Mouse (Mus musculus) testis, postnatal 14 days (tissue): ENCODE results near the gene Klrb1c.
"Not testable (repeated sequence)": the region's sequence is repeated elsewhere in the genome, so short reads cannot be mapped to it uniquely, and the experiment has no call there.

Source experiments
- DNase-seq: peaks from one replicate; pipeline ENCODE4 v3.0.0; 2021; ENCODE audit warnings: low spot score

Klrb1c gene

GRCm38 (mm10) chr6:128797936-128798771 is 9.1 kb upstream of the Klrb1c start:
- no peak for DNase-seq

DNA sequence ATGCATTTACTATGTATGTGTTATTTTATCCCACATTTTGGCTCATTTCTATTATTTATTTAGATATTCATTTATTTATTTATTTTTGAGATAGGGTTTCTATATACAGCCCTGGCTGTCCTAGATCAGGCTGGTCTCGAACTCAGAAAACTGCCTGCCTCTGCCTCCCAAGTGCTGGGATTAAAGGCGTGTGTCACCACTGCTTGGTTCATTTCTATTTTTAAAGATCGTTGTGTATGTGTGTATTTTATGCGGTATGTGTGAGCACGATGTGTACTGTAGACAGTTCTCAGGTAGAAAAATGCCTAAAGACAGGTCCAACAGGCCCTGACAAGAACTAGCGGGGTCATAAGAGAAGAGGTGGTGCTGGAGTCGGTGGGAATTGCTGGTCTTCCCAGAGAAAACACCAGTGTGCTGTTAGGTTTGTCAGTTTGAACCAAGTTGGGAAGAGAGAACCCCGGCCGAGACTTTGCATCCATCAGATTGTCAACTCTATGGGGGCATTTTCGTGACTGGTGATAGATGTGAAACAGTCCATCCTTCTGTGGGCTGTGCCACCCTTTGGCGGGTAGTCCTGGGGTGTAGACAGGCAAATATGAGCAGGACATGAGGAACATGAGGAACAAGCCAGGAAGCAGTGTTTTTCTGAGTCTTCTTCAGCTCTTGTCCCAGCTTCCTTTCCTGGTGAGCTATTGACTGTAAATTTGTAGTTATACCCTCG is 8.3 kb upstream of the Klrb1c start:
- no peak for DNase-seq

DNA sequence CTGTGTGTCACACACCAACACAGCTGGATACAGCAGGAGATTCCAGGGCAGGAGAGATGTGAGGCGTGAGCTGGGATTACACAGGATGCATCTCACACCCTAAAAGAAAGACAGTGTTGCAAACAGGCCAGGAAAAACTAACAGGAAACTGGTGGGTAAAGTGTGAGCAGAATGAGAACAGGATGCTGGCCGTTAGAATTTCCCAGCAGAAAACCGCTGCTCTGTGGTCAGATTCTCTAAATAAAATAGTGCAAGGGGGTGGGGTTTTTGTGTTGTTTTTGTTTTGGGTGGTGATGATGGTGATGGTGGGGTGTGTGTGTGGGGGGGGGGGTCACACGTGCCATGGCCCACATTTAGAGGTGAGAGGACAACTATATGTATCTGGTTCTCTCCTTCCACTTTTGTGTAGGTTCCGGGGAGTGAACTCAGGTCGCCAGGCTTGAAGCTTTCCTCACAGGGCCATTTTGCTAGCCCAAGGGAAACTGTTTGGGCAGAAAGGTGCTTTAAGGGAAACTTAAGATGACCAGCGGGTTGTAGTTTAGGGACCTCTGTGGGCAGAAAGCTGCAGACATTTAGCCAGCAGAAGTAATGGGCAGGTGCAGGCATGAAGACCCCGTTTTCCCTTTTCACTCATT is 7.4 kb upstream of the Klrb1c start:
- DNase-seq: no peak

DNA sequence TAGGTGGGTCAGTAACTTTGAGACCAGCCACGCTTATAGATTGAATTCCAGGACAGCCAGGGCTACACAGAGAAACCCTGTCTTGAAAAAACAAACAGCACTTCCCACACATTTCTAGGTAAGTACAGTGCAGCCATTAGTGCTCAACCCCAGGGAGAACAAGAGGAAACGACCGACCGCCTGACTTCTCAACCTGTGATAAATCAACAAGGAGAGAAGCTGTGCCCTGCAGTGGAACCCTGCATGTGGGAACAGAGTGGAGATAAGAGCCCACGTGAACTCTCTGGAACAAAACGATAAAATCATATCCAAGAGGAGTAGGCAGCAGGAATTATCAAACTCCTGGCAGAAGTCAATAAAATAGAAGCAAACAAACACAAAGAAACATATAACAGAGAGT is 4.7 kb upstream of the Klrb1c start:
- DNase-seq: no peak

- not testable (repeated sequence) for DNase-seq
These were observed 1.5 kb upstream of the Klrb1c start for GRCm38 (mm10) chr6:128790491-128790994.

GRCm38 (mm10) chr6:128788517-128788916 is 498 bp downstream of the Klrb1c start:
- no peak for DNase-seq

DNA sequence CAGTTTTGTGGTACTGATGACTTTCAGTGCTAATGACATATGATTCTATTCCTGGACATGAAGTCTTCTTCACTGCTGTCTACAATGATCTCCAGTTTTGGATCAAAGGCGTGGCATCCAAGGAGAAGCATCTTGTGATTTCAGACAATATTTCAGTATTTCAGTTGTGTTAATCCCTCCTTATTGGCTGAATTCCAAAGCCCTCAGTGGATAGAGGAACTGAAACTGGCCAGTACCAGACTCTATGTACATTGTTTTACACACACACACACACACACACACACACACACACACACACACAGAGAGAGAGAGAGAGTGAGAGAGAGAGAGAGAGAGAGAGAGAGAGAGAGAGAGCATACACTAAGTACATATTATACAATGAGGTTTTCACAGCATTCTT is 2.6 kb downstream of the Klrb1c start:
- DNase-seq: not testable (repeated sequence)

DNA sequence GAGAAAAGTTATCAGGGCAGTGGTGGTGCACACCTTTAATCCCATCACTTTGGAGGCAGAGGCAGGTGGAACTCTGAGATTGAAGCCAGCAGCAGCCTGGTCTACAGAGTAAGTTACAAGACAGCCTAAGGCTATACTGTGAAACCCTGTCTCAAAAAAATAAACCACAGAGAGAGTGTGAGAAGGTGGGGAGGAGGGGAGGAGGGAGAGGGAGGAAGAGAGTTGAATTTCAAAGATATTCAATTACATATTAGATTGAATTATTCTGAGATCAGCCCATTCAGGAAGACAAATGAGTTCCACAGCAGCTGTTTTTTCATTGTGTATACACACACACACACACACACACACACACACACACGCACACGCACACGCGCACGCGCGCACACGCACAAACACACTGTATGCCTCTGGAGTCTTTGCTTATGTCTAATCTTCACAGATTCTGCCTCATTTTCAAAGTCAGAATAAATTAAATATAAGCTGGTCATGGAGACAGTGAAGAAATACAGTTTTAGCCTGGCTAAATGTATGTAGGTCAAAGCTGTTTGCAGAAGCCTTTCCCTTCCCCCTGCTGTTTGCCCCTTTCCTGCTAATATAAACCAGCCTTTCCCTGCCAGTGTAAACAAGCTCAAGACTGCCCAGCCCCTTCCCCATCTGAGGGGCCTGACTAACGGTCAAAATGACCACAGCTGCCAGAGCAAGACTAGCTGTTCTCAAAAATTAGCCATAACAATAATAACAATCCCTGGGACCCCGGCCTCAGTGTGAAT is 19.3 kb downstream of the Klrb1c start:
- DNase-seq: no peak

DNA sequence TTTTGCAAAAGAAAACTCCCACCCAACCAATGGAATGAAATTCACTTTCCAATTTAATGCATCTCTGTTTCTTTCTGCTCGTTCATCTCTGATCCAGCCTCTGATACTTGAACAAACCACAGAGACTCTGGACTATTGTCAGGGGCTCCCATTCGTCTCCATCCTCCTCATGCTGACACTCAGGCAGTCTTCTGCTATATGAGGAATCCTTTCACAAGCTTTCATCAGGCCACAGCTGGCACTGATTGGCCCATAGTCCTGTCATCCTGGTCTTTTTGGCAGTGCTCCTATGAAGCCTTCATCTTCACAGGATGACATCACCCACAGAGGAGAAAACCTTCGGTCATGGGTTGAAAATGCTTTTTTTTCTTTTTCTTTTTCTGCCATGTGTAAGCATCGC is 21.0 kb downstream of the Klrb1c start:
- no peak for DNase-seq

- not testable (repeated sequence) for DNase-seq
These were observed 22.3 kb downstream of the Klrb1c start for GRCm38 (mm10) chr6:128766486-128767254.

- DNase-seq: no peak
These were observed 23.8 kb downstream of the Klrb1c start for GRCm38 (mm10) chr6:128765211-128765610.

GRCm38 (mm10) chr6:128764598-128764997 is 24.4 kb downstream of the Klrb1c start:
- DNase-seq: no peak

GRCm38 (mm10) chr6:128763736-128764523 is 25.1 kb downstream of the Klrb1c start:
- DNase-seq: peak; percentile 93

GRCm38 (mm10) chr6:128762892-128763670 is 25.9 kb downstream of the Klrb1c start:
- not testable (repeated sequence) for DNase-seq

- no peak for DNase-seq
These were observed 27.9 kb downstream of the Klrb1c start for GRCm38 (mm10) chr6:128761144-128761540.

DNA sequence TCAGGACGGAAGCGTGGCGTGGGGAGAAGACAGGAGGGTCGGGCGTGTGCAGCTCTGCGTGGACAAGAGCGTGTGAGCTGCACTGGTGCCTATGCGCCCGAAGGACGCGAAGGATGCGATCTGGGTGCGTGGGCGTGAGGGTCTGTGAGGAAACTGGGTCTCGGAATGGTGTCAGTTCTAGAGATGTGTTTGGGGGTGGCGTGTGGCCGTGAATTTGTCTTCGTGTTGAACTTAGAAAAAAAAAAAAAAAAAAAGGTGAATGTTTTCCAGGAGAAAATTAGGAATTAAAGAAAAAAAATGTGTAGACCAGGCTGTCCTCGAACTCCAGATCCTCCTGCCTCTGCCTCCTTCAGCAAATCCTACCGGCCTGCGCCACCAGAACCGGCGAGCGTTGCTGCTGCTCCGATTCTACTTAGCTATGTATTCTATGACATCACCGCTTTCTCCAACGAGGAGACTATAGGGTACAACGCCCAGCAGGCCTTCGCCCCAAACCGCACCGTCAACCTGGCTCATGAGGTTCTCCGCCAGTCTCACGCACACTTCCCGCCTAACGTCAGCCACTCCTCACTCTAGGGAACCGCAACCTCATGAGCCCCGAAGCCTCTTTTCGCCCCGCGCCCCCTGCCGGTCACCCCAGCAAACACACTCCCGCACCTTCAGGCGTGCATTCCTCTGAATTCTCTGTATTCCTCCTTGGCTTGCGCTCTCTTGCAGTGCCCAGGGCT is 28.4 kb downstream of the Klrb1c start:
- peak; percentile 86 for DNase-seq

DNA sequence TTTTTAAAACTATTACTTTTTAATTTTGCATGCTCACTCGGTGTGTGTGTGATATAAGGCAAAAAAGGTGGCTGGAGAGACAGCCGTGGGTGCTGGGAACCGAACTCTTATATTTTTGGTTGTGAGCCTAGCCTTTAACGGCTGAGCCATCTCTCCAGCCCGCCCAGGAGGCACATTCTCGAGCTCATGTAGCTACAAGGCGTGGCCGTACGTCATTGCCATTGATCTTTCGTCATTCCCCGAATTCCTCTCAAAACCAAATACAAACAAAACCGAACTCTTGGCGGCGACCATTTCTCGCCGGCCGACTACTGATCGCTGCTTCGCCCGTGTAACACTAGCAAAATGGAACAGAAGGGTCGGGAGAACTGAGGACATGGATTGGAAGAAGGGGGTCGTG is 29.0 kb downstream of the Klrb1c start:
- DNase-seq: peak; percentile 79

DNA sequence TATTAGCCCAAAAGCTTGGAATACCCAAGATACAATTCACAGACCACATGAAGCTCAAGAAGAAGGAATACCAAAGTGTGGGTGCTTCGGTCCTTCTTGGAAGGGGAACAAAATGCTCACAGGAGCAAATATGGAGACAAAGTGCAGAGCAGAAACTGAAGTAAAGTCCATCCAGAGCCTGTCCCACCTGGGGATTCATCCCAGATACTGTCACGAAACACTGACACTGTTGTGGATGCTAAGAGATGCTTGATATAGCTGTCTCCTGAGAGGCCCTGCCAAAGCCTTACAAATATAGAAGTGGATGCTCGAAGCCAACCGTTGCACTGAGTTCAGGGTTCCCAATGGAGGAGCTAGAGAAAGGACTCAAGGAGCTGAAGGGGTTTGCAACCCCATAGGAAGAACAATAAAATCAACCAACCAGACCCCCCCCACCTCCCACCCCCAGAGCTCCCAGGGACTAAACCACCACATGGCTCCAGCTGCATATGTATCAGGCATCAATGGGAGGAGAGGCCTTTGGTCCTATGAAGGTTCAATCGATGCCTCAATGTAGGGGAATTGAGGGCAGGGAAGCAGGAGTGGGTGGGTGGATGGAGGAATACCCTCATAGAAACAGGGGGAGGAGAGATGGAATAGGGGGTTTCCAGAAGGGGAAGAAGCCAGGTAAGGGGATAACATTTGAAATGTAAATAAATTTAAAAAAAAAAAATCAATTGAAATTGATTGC is 29.6 kb downstream of the Klrb1c start:
- no peak for DNase-seq
